ENCODE assay signal across 20 mouse cellular contexts in genomic region chr7:138626061-138626460, GRCm38 (mm10).
DNase-seq lines count a peak whose midpoint lies in the region.
"Had no signal": no experiment of that assay in that cellular context is flagged by ENCODE, and none has a peak within 500 bp of the region (broad histone marks: within the 10 kb centered on the region; RNA-seq: fewer than 3 reads in every experiment).

No protein-coding gene starts in this region.

- no peak overlapping the region for H3K4me3 ChIP-seq in embryonic facial prominence, embryonic 10.5 days
- H3K4me3 ChIP-seq: embryonic facial prominence, embryonic 13.5 days; erythroblast, embryonic 14.5 days; forebrain, embryonic 10.5 days; forebrain, embryonic 13.5 days; hindbrain, embryonic 10.5 days; hindbrain, embryonic 13.5 days had no signal

- no peaks in the 10 kb centered on the region for H3K4me1 ChIP-seq in embryonic facial prominence, embryonic 10.5 days
- H3K4me1 ChIP-seq: embryonic facial prominence, embryonic 13.5 days; forebrain, embryonic 10.5 days; forebrain, embryonic 13.5 days; hindbrain, embryonic 10.5 days had no signal

- intact Hi-C loops in heart, postnatal 14 days (cut with DNase I) = no loop called here

- H3K9me3 ChIP-seq in embryonic facial prominence, embryonic 10.5 days = no peaks in the 10 kb centered on the region
- H3K9me3 ChIP-seq: embryonic facial prominence, embryonic 13.5 days; forebrain, embryonic 10.5 days; forebrain, embryonic 13.5 days; hindbrain, embryonic 10.5 days; hindbrain, embryonic 13.5 days had no signal

- no peaks in the 10 kb centered on the region for H3K36me3 ChIP-seq in embryonic facial prominence, embryonic 10.5 days (replicated peaks)
- H3K36me3 ChIP-seq: embryonic facial prominence, embryonic 13.5 days; forebrain, embryonic 10.5 days; hindbrain, embryonic 10.5 days; hindbrain, embryonic 13.5 days had no signal

- H3K27ac ChIP-seq in embryonic facial prominence, embryonic 10.5 days (replicated peaks) = no peak overlapping the region
- H3K27ac ChIP-seq: embryonic facial prominence, embryonic 13.5 days; forebrain, embryonic 10.5 days; forebrain, embryonic 13.5 days; hindbrain, embryonic 10.5 days; hindbrain, embryonic 13.5 days had no signal

- WGBS in embryonic facial prominence, embryonic 10.5 days = 84% methylated on average over 9 of the region's 9 CpGs

- DNase-seq in heart, adult 11 months = peak; percentile 73
- no peak for DNase-seq in heart, postnatal 14 days
- peak; percentile 56 to 72 for DNase-seq in urinary bladder, adult 18-20 months (ENCODE audit: low spot score in 2 of 2)
- no peak for DNase-seq in urinary bladder, postnatal 10 days (ENCODE audit: low spot score)
- DNase-seq in urinary bladder, postnatal 14 days (ENCODE audit: low spot score) = peak; percentile 72
- no peak for DNase-seq in B cell, adult 2 months
- DNase-seq in embryonic facial prominence, embryonic 10.5 days (ENCODE audit: low spot score) = no peak
- DNase-seq: adrenal gland, adult 2 months; adrenal gland, postnatal 14 days; cerebellum, adult 11 months; cerebellum, adult 9-10 months; gastrocnemius, postnatal 10 days; gastrocnemius, postnatal 36 days; heart, postnatal 36 days had no signal

- H3K27me3 ChIP-seq in embryonic facial prominence, embryonic 10.5 days (replicated peaks; ENCODE audit: low read depth, poor library complexity, severe bottlenecking) = no peaks in the 10 kb centered on the region
- H3K27me3 ChIP-seq: embryonic facial prominence, embryonic 13.5 days; forebrain, embryonic 13.5 days; hindbrain, embryonic 13.5 days had no signal

Comparison
In these comparisons a context has a peak if more than half of its experiments do, and no peak if none do; other contexts are left out.
1. DNase-seq: peak in heart, adult 11 months (single experiment), urinary bladder, adult 18-20 months (2 of 2) and urinary bladder, postnatal 14 days (single experiment); none in heart, postnatal 14 days (0 of 2), urinary bladder, postnatal 10 days (single experiment), B cell, adult 2 months (0 of 2) and embryonic facial prominence, embryonic 10.5 days (single experiment).